Mouse (Mus musculus) T-helper 17 cell (primary cell): Measurements from ENCODE around the gene Gm765.

ENCODE experiments used
- in situ Hi-C, 2 experiments: fragments of 300-600 bp; cut with MboI, MseI; formaldehyde crosslinking; loops; 1 replicate in 1 of 2; 2 replicates in 1 of 2; pipeline ENCODE4 v1.15.1; 2025; ENCODE audit warnings: high pct_unique_total_duplicates in 2 of 2

Gene Gm765

DNA sequence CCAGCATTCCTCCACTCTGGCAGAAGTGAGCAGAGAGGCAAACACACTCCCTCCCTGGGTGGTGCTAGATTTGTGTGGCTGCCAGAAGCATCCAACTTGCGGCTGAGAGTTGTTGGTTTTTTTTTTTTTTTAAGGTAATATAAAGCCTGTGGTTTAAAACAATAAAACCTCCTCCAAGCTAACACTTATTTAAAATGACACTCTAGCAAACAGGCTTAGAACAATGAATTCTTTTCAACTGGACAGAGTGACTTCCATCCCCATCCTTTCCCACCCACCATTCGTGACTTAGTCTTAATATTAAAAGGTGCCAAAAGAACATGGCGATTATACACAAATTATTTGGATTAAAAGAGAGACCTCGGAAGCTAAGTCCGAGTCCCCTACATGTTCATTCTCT, at the start of gene Gm765:
Gene Gm765, minus strand, starts transcription at position 101 of the 400 bp plus-strand sequence.
- in situ Hi-C loops: no loop called here

DNA sequence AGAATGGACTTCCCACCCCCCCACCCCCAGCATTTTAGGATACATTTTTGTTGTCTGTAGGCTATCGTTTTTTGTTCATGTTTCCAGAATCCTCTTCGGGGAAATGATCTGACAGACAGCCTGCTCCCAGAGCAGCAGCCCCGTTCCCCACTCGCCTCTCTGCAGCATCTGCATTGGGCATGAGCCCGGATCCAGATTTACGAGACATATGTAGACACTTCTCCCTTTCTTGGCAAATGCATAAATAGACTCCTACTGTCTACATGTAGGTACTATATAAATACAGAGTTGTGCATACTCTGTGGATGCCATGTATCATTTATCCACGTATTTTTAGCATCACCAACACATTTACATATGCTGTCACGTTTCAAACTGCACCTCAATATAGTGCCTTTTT, 42.9 kb upstream of the Gm765 start:
- in situ Hi-C loops: no loop called here

DNA sequence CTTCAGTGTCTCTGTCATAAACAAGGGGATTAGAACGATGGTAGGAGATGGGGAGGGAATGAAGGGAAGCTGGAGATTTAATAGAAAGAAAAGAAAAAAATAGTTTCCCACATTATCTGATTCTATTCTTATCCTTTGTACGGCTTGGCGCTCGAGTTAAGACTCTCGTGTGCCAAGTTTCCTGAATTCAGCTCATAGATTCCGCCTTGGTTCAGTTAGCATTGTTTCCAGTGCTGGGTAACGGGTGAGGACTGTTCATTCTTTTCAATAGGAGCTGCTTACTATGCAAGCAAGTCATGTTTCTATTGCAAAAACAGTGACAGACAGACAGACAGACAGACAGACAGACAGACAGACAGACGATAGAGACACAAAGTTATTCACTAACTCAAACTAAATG, 41.9 kb upstream of the Gm765 start:
- in situ Hi-C loops: loop anchor here (5.0 kb wide), 2 partner anchors 277 to 287 kb away; no protein-coding TSS in a partner anchor

DNA sequence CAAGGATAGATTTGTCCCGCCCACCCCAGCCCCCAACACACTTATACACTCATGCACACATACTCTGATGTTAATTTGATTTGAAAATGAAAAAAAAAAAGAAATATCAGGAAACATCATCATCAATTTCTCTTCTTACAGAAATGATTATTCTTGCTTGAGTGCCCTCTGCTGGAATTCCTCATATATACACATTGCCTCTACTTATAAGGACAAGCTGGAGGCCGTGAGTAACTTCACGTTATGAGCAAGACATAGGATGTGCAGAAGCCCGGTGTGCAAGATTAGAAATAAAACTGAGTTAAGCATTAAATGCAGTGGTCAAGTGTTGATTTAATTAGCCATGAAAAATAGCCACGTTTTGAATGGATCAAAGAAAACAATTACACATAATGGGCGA, 40.9 kb upstream of the Gm765 start:
- in situ Hi-C loops: loop anchor here (5.0 kb wide), 2 partner anchors 276 to 286 kb away; no protein-coding TSS in a partner anchor

DNA sequence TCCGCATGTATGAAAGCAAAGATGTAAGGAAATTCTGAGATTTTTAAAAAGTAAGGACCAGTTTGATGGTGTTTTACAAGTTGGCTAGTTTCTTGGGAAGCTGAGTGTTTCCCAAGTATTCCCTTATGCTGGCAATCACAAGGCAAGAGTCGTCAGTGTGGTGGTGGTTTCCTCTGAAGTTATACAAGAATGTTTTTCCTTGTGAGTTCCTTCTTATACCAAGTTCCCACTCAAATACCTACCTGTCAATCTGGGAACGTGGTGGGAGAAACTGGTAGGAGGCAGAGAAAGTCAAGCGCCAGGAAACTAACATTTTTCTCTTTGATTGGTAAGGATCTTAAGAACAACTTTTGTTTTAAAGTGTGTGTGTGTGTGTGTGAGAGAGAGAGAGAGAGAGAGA, 23.6 kb upstream of the Gm765 start:
- in situ Hi-C loops: no loop called here

DNA sequence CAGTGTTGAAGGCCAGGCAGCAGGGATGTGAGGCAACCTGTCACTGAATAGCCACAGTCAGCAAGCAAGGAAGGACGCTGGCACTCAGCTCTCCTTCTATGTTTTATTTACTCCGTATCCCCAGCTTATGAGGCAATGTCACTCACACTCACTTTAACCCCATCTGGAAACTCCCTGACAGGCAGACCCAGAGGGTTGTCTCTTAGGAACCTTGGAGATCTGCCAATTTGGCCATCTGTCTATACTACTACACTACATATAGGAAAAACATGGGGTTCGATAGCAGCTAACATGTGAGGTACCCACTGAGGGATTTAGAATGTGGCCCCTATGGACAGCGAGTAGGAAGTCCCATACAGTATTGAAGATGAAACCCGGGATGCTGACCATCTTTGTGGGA, 12.7 kb upstream of the Gm765 start:
- in situ Hi-C loops: no loop called here

- in situ Hi-C loops: no loop called here
Observed at GRCm38 (mm10) chr6:98353285-98353684, 10.7 kb upstream of the Gm765 start.

GRCm38 (mm10) chr6:98332714-98333113, 9.8 kb downstream of the Gm765 start:
- in situ Hi-C loops: no loop called here

DNA sequence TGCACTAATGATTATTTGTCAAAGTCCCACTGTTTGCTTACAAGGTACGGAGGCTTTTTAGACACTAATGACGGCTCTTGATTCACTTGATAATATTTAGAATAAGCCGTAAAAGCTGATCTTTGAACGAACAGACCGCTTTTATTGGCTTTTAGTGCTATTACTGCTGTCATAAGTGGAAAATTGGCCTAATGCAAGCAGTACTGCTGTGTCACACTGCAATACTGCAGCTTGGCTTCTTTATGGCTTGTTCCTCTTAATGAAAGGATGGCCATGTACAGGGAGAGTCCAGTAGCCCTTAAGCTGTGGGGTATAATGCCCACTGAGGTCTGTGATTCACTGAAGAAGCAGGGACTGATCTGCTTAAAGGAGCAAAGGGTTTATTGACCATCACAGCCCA, 30.9 kb downstream of the Gm765 start:
- in situ Hi-C loops: no loop called here

GRCm38 (mm10) chr6:98307647-98308046, 34.9 kb downstream of the Gm765 start:
- in situ Hi-C loops: no loop called here

- in situ Hi-C loops: no loop called here
Observed at GRCm38 (mm10) chr6:98307159-98307558, 35.4 kb downstream of the Gm765 start.

GRCm38 (mm10) chr6:98292064-98292463, 50.5 kb downstream of the Gm765 start:
- in situ Hi-C loops: loop anchor here in 1 of 2 experiments (10.0 kb wide), 1 partner anchor 947 kb away; no protein-coding TSS in a partner anchor

GRCm38 (mm10) chr6:98288316-98288715, 54.2 kb downstream of the Gm765 start:
- in situ Hi-C loops: loop anchor here in 1 of 2 experiments (5.0 kb wide), 1 partner anchor 294 kb away; no protein-coding TSS in a partner anchor

DNA sequence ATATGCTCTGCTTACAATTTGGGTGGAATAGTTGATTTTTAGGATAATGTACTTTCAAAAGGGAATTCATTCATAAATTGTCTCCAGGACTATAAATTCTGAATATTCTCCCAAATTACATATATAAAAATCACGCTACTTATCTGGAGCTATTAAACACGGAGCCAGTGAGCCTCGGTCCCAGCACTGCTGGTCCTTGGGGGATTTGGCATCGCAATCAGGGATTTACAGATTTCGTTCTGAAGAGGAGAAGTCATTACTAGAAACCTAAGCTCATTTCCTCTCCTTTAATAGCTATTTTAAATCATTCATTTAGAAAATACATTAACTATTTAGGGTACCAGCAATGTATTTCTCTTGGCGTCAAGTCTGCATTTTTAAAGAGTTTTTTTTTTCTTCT, 55.0 kb downstream of the Gm765 start:
- in situ Hi-C loops: loop anchor here in 1 of 2 experiments (5.0 kb wide), 1 partner anchor 295 kb away; no protein-coding TSS in a partner anchor

DNA sequence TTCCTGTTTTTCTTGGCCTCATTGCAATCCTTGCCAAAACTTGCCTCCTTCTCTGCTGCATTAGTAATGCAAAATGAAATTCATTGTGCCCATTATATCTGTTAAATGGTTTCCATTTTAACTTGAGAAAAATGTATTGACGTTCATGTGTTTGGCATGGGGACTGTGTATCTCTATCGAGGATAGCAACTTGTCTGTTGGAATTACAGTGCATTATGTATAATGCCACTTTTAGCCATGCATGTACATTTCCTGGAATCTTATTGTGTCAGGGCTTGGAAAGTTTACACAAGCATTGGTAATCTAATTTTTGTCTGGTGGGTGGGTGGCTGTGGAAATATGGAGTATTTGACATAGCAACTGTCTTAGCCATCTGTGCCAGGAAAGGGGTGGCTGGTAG, 57.4 kb downstream of the Gm765 start:
- in situ Hi-C loops: loop anchor here in 1 of 2 experiments (5.0 kb wide), 1 partner anchor 297 kb away; no protein-coding TSS in a partner anchor

GRCm38 (mm10) chr6:98282791-98283190, 59.8 kb downstream of the Gm765 start:
- in situ Hi-C loops: no loop called here

DNA sequence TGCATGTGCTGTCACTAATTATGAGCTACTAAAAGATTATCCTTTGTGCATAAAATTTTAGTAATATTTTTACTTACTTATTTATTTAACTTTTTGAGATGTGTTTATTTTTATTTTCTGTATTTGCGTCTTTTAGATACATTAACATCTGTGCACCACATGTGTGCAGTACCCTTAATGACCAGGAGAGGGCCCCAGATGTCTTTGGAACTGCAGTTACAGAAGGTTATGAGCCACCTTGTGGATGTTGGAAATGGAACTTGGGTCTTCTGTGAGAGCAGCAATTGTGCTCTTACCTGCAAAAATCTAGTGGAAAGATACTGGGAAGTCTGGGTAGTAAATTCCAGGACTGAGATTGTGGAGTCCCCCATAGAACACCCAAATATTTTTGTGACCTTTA, 71.0 kb downstream of the Gm765 start:
- in situ Hi-C loops: no loop called here

DNA sequence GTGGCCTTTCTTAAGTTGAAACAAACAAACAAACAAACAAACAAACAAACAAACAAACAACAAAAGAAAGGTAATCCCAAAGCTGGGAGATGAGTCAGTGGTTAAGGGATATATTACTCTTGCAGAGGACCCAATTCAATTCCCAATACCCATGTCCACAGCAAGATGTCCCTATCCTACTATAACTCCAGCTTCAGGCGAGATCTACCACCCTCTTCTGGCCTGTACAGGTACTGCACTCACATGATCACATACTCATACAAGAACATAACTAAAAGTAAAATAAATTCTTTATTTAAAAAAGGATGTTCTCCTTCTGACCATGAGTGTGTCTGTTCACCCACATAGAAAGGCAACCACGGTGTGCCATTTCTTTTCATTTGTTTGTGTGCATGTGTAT, 79.6 kb downstream of the Gm765 start:
- in situ Hi-C loops: no loop called here

GRCm38 (mm10) chr6:98259016-98259415, 83.5 kb downstream of the Gm765 start:
- in situ Hi-C loops: loop anchor here in 1 of 2 experiments (5.0 kb wide), 1 partner anchor 1428 kb away; no protein-coding TSS in a partner anchor

DNA sequence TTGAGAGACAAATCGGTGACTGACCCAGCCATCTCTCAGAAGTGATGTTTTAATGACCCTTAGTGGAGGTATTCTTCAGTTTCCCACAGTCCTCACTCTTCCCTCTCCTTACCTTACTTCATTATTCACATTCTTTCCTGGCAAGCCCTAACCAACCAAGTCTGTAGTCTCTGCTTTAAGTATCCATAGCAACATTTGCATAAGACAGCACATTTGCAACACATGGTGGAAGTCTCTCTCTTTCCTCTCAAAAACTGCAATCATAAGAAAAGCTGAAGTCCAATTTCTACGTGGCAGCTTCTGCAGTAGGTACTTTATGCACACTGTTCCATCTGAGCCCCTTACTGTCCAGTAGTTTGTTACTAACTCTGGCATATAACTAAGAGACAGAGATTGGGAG, 96.1 kb downstream of the Gm765 start:
- in situ Hi-C loops: no loop called here

- in situ Hi-C loops: no loop called here
Observed at GRCm38 (mm10) chr6:98243186-98243585, 99.4 kb downstream of the Gm765 start.

DNA sequence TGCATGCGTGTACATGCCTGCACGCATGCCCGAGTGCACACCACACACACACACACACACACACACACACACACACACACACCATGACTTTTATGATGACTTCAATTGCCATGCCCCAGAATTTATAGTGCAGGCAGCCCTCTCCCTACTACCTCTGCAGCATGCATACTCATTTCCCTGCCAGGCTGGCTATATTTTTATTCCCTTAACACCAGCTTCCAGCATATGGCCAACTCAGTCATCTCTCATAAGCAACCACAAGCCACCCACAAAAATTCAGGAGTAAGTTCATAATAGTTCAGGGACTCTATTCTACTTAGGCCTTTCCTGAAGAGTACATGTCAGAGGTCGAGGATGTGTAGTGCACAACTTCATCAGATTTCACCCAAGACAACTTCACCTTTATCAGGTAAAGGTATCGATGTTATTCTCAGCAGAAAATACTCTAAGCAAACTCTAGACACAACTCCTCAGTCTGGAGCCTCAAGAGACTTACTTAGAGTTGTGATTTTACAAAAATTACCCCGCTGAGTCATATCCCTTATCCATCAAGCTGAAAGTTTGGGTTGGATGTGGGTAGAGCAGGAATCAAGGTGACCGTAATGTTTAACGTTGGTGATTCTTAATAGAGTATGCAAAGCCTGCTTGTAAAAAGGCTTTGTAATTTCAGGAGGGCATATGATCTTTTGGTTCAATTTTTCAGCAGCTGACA, 101.8 kb downstream of the Gm765 start:
- in situ Hi-C loops: no loop called here

- in situ Hi-C loops: no loop called here
Observed at GRCm38 (mm10) chr6:98234097-98234496, 108.5 kb downstream of the Gm765 start.
